Mouse (Mus musculus) forebrain, embryonic 16.5 days (tissue): Measurements from ENCODE around the gene Hist4h4. TPM values are rescaled to one million over a fixed set of nuclear protein-coding genes. Genes with fewer than 3 reads are reported as not detected.

Source experiments
- ATAC-seq: fragments of 200-750 bp; cut with Nextera tagmentation; 2 replicates; pipeline ENCODE4 v1.8.0; 2017; ENCODE audit warnings: mild to moderate bottlenecking, moderate library complexity
- H3K27ac ChIP-seq: fragments of 300-500 bp; sonication (generic); 2 replicates; pipeline ENCODE4 v1.5.1; 2014; ENCODE audit warnings: low read length, control low read depth
- H3K27me3 ChIP-seq: fragments of 300-500 bp; sonication (generic); replicated peaks from 2 replicates; pipeline ENCODE4 v1.6.1; 2014; ENCODE audit warnings: low read length; ENCODE audit not compliant: control insufficient read depth, insufficient read depth
- H3K36me3 ChIP-seq: fragments of 300-500 bp; sonication (generic); 2 replicates; pipeline ENCODE4 v1.6.1; 2014; ENCODE audit not compliant: control insufficient read depth, insufficient read depth
- H3K4me1 ChIP-seq: fragments of 300-500 bp; sonication (generic); replicated peaks from 2 replicates; pipeline ENCODE4 v1.6.1; 2014; ENCODE audit warnings: low read length; ENCODE audit not compliant: control insufficient read depth, insufficient read depth
- H3K4me2 ChIP-seq: fragments of 300-500 bp; sonication (generic); 2 replicates; pipeline ENCODE4 v1.6.1; 2014; ENCODE audit warnings: mild to moderate bottlenecking, low read length, control low read depth
- H3K4me3 ChIP-seq: fragments of 300-500 bp; sonication (generic); replicated peaks from 2 replicates; pipeline ENCODE4 v1.5.1; 2014; ENCODE audit warnings: mild to moderate bottlenecking, low read length, control low read depth
- H3K9ac ChIP-seq: fragments of 300-500 bp; sonication (generic); replicated peaks from 2 replicates; pipeline ENCODE4 v1.6.1; 2014; ENCODE audit warnings: low read depth, low read length, control low read depth
- H3K9me3 ChIP-seq: fragments of 300-500 bp; sonication (generic); 2 replicates; pipeline ENCODE4 v1.6.1; 2016; ENCODE audit warnings: low read length; ENCODE audit not compliant: control insufficient read depth
- WGBS: fragments of 180-500 bp; shearing (Covaris S2); extraction: QIAGEN DNeasy Blood & Tissue Kit; methylation state at CpG from one replicate; pipeline ENCODE4 v1.1.7; 2014; 5-methylcytosine and 5-hydroxymethylcytosine counted together
- polyA plus RNA-seq: library from polyadenylated mRNA; unstranded; fragments of >200 nt; fragmentation: Nextera tagmentation; extraction: Ambion mirVana; gene quantifications from 2 replicates; pipeline ENCODE4 v1.2.1, GENCODE M21; 2015

Hist4h4 gene
- polyA plus RNA-seq, 1 experiment from 2014 or later: 0.62 TPM

DNA sequence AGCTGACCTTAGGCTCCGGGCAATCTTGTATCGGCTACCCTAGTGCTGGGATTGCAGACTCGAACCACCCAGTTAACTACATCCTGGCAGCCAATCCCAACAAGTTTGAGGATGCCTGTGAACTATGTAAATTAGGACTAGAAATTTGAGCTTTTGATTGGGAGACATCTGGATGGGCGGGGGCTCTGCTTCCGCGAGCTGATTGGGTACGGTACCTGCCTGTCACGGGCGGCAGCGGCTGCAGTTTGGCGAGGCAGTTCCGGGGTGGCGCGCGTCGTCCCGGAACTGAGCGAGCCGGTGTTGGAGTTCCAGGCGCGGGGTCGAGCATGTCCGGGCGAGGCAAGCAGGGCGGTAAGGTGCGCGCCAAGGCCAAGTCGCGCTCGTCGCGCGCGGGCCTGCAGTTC, 3.8 kb upstream of the Hist4h4 start, which contains the start of gene H2afj:
Gene H2afj (plus strand): TSS at position 231 of the 404 bp plus-strand sequence.
- ATAC-seq: peak; percentile 89
- H3K27ac ChIP-seq: peak within 1 kb of the TSS; percentile 66
- peak within 1 kb of the TSS; percentile 64 for H3K4me3 ChIP-seq
- H3K9me3 ChIP-seq: no peaks in the 10 kb centered on the region
- H3K27me3 ChIP-seq: no peaks in the 10 kb centered on the region
- H3K4me2 ChIP-seq: peak within 1 kb of the TSS; percentile 98
- H3K36me3 ChIP-seq: peaks cover 8% of the 10 kb centered on the region; the same call in 1 of the 2 replicates
- peak within 1 kb of the TSS; percentile 74 for H3K9ac ChIP-seq
- peaks cover 30% of the 10 kb centered on the region for H3K4me1 ChIP-seq
- under 1% methylated on average over 34 of the region's 34 CpGs for WGBS

DNA sequence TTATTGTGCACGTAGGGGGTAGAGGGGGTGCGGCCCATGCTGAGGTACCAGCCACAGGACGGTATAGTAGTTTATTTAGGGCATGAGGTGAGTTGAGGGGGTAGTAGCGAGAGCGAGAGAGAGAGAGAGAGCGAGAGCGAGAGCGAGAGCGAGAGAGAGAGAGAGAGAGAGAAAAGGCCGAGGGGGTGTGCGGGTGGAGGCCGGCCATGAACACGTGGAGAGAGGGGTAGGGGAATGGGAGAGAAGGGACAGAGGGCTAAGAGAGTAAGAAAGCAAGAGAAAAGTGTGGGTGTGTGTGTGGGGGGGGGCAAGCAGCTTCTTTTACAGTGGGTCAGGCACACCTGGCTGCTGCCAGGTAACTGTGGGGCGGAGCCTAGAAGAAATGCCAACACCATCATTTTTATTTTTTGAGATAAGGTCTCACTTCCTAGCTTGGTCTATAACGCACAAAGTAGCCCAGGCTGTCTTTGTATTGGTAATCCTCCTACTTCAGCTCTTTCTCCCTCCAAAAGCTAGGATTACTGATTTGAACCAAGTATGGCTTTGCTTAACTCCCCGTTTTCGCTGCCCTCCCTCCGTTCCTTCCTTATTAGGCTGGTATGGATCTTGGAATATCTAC, 3.3 kb upstream of the Hist4h4 start:
- Histone ChIP-seq H3K4me1 (peaks cover 30% of the 10 kb centered on the region), H3K36me3 (peaks cover 8% of the 10 kb centered on the region; the same call in 1 of the 2 replicates), H3K4me2 (peak overlapping the region; percentile 58), H3K9ac (0 out of 2 replicates have a peak overlapping the region, but pooled peaks have one; percentile 45), H3K9me3 (no peaks in the 10 kb centered on the region), H3K27ac (peak overlapping the region; percentile 66), H3K4me3 (peak overlapping the region; percentile 64), H3K27me3 (no peaks in the 10 kb centered on the region)
- 35% methylated on average over 18 of the region's 18 CpGs for WGBS
- no peak for ATAC-seq

DNA sequence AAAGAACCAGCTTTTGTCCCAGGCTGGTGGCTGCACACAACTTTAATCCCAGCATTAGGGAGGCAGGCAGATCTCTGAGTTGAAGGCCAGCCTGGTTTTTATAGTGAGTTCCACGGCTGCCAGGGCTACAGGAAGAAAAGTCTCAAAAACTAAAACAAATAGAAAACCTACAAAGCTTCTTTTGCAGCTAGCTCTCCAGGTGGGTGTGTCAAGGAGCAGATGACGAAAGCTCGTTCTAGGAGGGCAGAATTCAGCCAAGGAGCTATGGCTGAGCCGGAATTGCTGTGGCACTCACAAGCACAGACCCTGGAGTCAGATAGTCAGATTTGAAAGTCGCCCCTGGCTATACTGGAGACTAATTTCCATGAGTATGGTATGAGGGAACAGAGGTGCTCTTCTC, 2.6 kb upstream of the Hist4h4 start:
- ATAC-seq: no peak
- H3K9me3 ChIP-seq: no peaks in the 10 kb centered on the region
- H3K4me3 ChIP-seq: no peak overlapping the region
- 73% methylated on average over 5 of the region's 5 CpGs for WGBS
- H3K27ac ChIP-seq: no peak overlapping the region
- no peaks in the 10 kb centered on the region for H3K27me3 ChIP-seq
- peaks cover 30% of the 10 kb centered on the region for H3K4me1 ChIP-seq
- H3K4me2 ChIP-seq: no peak overlapping the region
- H3K36me3 ChIP-seq: 0 out of 2 replicates have a peak, but pooled peaks cover 2% of the 10 kb centered on the region
- no peak overlapping the region for H3K9ac ChIP-seq

DNA sequence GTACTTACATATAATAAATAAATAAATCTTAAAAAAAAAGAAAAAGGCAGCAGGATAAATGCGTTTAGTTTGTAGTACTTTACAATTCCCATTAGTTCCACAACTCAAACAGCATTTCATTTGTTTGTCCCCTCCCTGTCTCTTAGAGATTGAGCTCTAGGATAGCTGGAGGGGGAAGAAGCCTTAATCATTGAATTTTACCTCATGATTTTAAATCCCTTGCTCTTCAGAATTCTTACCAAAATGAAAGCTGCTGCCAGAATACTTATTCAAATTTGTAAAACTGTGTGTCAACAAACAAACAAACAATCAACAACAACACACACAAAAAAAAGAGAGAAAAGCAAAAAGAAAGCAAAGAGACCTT, 1.2 kb upstream of the Hist4h4 start:
- H3K4me3 ChIP-seq: no peak overlapping the region
- H3K9ac ChIP-seq: no peak overlapping the region
- H3K4me2 ChIP-seq: no peak overlapping the region
- H3K4me1 ChIP-seq: peaks cover 30% of the 10 kb centered on the region
- no peaks in the 10 kb centered on the region for H3K9me3 ChIP-seq
- no peak overlapping the region for H3K27ac ChIP-seq
- no peaks in the 10 kb centered on the region for H3K27me3 ChIP-seq
- H3K36me3 ChIP-seq: no peaks in the 10 kb centered on the region
- ATAC-seq: no peak
- WGBS: 94% methylated on average over 1 of the region's 1 CpGs

DNA sequence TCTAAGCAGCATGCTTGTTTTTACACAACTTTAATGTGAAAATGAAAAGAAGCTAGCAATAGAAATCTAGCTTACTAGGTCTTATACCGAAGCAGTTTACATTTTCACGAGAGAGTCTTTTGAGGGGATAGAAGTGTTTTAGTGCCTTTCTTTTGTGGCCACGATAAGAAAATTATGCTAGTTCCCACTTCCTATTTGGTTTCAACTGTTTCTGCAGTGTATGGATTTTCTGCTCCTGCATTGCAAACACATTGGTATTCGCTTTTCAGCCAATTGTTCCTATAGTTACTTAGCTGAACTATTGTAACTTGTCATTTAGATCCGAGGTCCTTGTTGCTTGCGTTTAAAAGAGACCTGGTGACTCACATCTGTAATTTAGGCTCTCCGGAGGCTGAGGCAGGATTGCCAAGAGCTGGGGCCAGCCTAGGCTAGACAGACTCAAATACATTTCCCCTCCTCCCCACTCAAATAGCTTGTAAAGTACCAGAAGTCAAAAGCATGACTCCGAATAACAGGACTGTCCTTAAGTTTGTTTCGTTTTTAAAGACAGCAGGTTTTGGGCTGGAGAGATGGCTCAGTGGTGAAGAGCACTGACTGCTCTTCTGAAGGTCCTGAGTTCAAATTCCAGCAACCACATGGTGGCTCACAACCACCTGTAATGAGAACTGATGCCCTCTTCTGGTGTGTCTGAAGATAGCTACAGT, 642 bp upstream of the Hist4h4 start:
- H3K9me3 ChIP-seq: no peaks in the 10 kb centered on the region
- H3K9ac ChIP-seq: peak overlapping the region; percentile 96; the same call in 1 of the 2 replicates
- 25% methylated on average over 9 of the region's 9 CpGs for WGBS
- peak overlapping the region; percentile 82 for H3K4me3 ChIP-seq
- no peak for ATAC-seq
- H3K4me1 ChIP-seq: peaks cover 28% of the 10 kb centered on the region
- peak overlapping the region; percentile 100 for H3K27ac ChIP-seq
- H3K27me3 ChIP-seq: no peaks in the 10 kb centered on the region
- peak overlapping the region; percentile 81 for H3K4me2 ChIP-seq
- no peaks in the 10 kb centered on the region for H3K36me3 ChIP-seq

DNA sequence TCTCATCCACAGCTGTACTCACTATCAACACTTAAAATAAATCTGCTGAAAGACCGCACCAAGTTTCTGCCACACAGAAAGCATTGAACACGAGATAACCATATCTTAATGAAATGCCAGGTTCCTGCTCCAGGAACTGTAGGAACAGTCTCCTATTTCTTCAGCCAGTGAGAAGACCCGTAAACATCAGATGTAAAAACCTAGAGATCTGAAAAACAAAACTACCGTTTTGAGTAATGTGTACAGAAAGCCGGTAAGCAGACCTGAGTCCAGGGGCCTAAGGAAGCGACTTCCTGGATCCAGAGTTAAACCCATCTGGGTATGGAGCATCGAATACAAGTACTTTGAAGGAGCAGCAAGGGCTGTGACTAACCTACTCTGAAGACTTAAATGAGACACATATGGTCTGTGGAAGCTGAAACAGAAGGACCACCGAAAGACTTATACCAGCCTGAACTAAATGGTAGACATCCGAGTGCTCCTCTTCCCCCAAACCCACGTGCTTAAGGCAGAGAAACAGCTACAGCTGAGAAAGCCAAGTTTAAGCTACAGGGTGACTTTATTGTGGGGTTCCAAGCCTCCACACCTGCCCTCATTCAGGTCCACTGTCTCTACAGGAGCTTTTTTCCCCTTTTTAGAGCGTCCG, 999 bp downstream of the Hist4h4 start:
- no peak for ATAC-seq
- peaks cover 15% of the 10 kb centered on the region for H3K4me1 ChIP-seq
- WGBS: 21% methylated on average over 12 of the region's 12 CpGs

DNA sequence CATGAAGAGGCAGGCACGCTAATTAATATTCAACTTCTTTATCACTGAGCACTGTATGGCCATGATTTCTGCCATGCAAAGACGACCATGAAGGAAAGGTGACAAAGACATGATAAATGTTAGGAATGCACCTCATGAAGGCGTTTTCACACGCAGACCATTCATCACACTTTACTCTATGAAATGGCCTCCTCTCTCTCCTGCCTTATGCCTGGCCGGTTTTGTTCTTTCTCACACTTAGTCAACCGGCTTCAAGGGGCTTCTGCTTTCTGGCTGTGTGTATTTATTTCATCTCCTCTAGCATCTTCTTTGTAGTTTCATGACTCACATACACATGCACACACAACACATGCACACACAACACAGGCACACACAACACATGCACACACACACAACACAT, 2.9 kb downstream of the Hist4h4 start:
- no peak overlapping the region for H3K27ac ChIP-seq
- H3K4me2 ChIP-seq: no peak overlapping the region
- WGBS: 87% methylated on average over 6 of the region's 6 CpGs
- H3K4me1 ChIP-seq: peaks cover 10% of the 10 kb centered on the region
- ATAC-seq: no peak
- H3K4me3 ChIP-seq: no peak overlapping the region
- H3K36me3 ChIP-seq: no peaks in the 10 kb centered on the region
- H3K27me3 ChIP-seq: no peaks in the 10 kb centered on the region
- H3K9ac ChIP-seq: no peak overlapping the region
- no peaks in the 10 kb centered on the region for H3K9me3 ChIP-seq

More for the DNA sequence above, 999 bp downstream of the Hist4h4 start:
- Histone ChIP-seq H3K27ac (peak overlapping the region; percentile 100), H3K9me3 (no peaks in the 10 kb centered on the region), H3K4me3 (peak overlapping the region; percentile 82), H3K4me2 (peak overlapping the region; percentile 81), H3K36me3 (no peaks in the 10 kb centered on the region), H3K9ac (peak overlapping the region; percentile 96), H3K27me3 (no peaks in the 10 kb centered on the region)

DNA sequence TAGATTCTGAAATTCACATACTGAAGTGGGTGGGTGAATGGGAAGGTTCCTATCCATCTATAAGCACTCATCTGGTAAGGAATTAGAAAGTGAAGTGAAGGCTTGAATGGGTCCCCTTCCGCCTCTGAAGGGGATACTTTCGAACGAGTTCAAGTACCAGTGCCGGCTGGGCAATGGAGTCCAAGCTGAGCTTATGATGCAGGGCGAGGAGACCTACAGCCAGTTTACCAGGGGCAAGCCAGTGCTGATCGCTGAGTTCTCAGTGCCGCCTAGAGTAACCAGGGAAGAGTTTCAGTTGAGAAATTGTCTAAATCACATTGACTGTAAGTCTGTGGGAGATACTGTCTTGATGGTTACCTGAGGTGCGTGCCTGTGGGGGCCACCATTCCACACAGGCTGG, 3.5 kb downstream of the Hist4h4 start:
- no peak overlapping the region for H3K27ac ChIP-seq
- no peaks in the 10 kb centered on the region for H3K27me3 ChIP-seq
- peaks cover 10% of the 10 kb centered on the region for H3K4me1 ChIP-seq
- no peak overlapping the region for H3K9ac ChIP-seq
- ATAC-seq: no peak
- H3K4me2 ChIP-seq: no peak overlapping the region
- no peaks in the 10 kb centered on the region for H3K9me3 ChIP-seq
- WGBS: 92% methylated on average over 8 of the region's 8 CpGs
- H3K4me3 ChIP-seq: no peak overlapping the region
- no peaks in the 10 kb centered on the region for H3K36me3 ChIP-seq
